Mouse (Mus musculus): ENCODE results near the gene Zbtb21. TPM values are rescaled to one million over a fixed set of nuclear protein-coding genes. Genes with fewer than 3 reads are reported as not detected.
"Not testable (repeated sequence)": the region's sequence is repeated elsewhere in the genome, so short reads cannot be mapped to it uniquely, and the experiment has no call there.

Gene Zbtb21
- polyA plus RNA-seq (2012; rRNA removed) = 17.3 and 18.3 TPM in 2 replicates

- TF ChIP-seq CTCF (IDR thresholded peaks at IDR 0.05; ENCODE audit: extremely low read depth, insufficient read depth, low read length) = no peak
- peak; percentile 88 for TF ChIP-seq POLR2A (IDR thresholded peaks at IDR 0.05; ENCODE audit: extremely low read depth, insufficient read depth, low read length)
- Histone ChIP-seq H3K4me1 (ENCODE audit: control insufficient read depth, insufficient read depth, low read length) (no peaks in the 10 kb centered on the region), H3K4me3 (ENCODE audit: insufficient read depth, low read length) (peak within 1 kb of the TSS; percentile 68), H3K27ac (ENCODE audit: insufficient read depth, low read length) (peak within 1 kb of the TSS; percentile 99)
Observed at GRCm38 (mm10) chr16:97962151-97962948, at the start of gene Zbtb21, which contains the start of gene C2cd2. Zbtb21 (minus strand) TSS chr16:97962622. C2cd2 (minus strand) TSS chr16:97962598.

GRCm38 (mm10) chr16:97997383-97997731 is 34.9 kb upstream of the Zbtb21 start:
- H3K4me1 ChIP-seq (ENCODE audit: control insufficient read depth, insufficient read depth, low read length); H3K27ac ChIP-seq (ENCODE audit: insufficient read depth, low read length): not testable (repeated sequence)
- peak overlapping the region; percentile 63 for H3K4me3 ChIP-seq (ENCODE audit: insufficient read depth, low read length)

GRCm38 (mm10) chr16:97996616-97997382 is 34.4 kb upstream of the Zbtb21 start, which contains the start of gene B230307C23Rik:
B230307C23Rik (plus strand) TSS chr16:97997315.
- TF ChIP-seq POLR2A (IDR thresholded peaks at IDR 0.05; ENCODE audit: extremely low read depth, insufficient read depth, low read length) = peak; percentile 49
- no peak for TF ChIP-seq CTCF (IDR thresholded peaks at IDR 0.05; ENCODE audit: extremely low read depth, insufficient read depth, low read length)
- 0 out of 2 replicates have a peak within 1 kb of the TSS, but pooled peaks have one; percentile 1 for H3K27ac ChIP-seq (ENCODE audit: insufficient read depth, low read length)
- no peaks in the 10 kb centered on the region; the same call in 1 of the 2 replicates for H3K4me1 ChIP-seq (ENCODE audit: control insufficient read depth, insufficient read depth, low read length)
- peak within 1 kb of the TSS; percentile 63 for H3K4me3 ChIP-seq (ENCODE audit: insufficient read depth, low read length)

GRCm38 (mm10) chr16:97995849-97996615 is 33.6 kb upstream of the Zbtb21 start:
- H3K27ac ChIP-seq (ENCODE audit: insufficient read depth, low read length) = no peak overlapping the region

GRCm38 (mm10) chr16:97992477-97992876 is 30.1 kb upstream of the Zbtb21 start:
- H3K27ac ChIP-seq (ENCODE audit: insufficient read depth, low read length); H3K4me1 ChIP-seq (ENCODE audit: control insufficient read depth, insufficient read depth, low read length); H3K4me3 ChIP-seq (ENCODE audit: insufficient read depth, low read length): not testable (repeated sequence)

More at GRCm38 (mm10) chr16:97995849-97996615, 33.6 kb upstream of the Zbtb21 start:
- no peaks in the 10 kb centered on the region; the same call in 1 of the 2 replicates for H3K4me1 ChIP-seq (ENCODE audit: control insufficient read depth, insufficient read depth, low read length)
- H3K4me3 ChIP-seq (ENCODE audit: insufficient read depth, low read length) = peak overlapping the region; percentile 63; the same call in 1 of the 2 replicates
- TF ChIP-seq POLR2A (IDR thresholded peaks at IDR 0.05; ENCODE audit: extremely low read depth, insufficient read depth, low read length) (no peak), CTCF (IDR thresholded peaks at IDR 0.05; ENCODE audit: extremely low read depth, insufficient read depth, low read length) (no peak)

GRCm38 (mm10) chr16:97991517-97991916 is 29.1 kb upstream of the Zbtb21 start:
- Histone ChIP-seq H3K27ac (ENCODE audit: insufficient read depth, low read length) (no peak overlapping the region), H3K4me1 (ENCODE audit: control insufficient read depth, insufficient read depth, low read length) (no peaks in the 10 kb centered on the region), H3K4me3 (ENCODE audit: insufficient read depth, low read length) (no peak overlapping the region)
- no peak for TF ChIP-seq POLR2A (IDR thresholded peaks at IDR 0.05; ENCODE audit: extremely low read depth, insufficient read depth, low read length)
- no peak for TF ChIP-seq CTCF (IDR thresholded peaks at IDR 0.05; ENCODE audit: extremely low read depth, insufficient read depth, low read length)

GRCm38 (mm10) chr16:97984589-97984988 is 22.2 kb upstream of the Zbtb21 start:
- no peak overlapping the region for H3K27ac ChIP-seq (ENCODE audit: insufficient read depth, low read length)
- H3K4me3 ChIP-seq (ENCODE audit: insufficient read depth, low read length) = no peak overlapping the region
- H3K4me1 ChIP-seq (ENCODE audit: control insufficient read depth, insufficient read depth, low read length) = no peaks in the 10 kb centered on the region
- TF ChIP-seq CTCF (IDR thresholded peaks at IDR 0.05; ENCODE audit: extremely low read depth, insufficient read depth, low read length) = no peak
- no peak for TF ChIP-seq POLR2A (IDR thresholded peaks at IDR 0.05; ENCODE audit: extremely low read depth, insufficient read depth, low read length)

- no peak overlapping the region for H3K27ac ChIP-seq (ENCODE audit: insufficient read depth, low read length)
- no peaks in the 10 kb centered on the region for H3K4me1 ChIP-seq (ENCODE audit: control insufficient read depth, insufficient read depth, low read length)
- TF ChIP-seq CTCF (IDR thresholded peaks at IDR 0.05; ENCODE audit: extremely low read depth, insufficient read depth, low read length) (no peak), POLR2A (IDR thresholded peaks at IDR 0.05; ENCODE audit: extremely low read depth, insufficient read depth, low read length) (no peak)
- no peak overlapping the region for H3K4me3 ChIP-seq (ENCODE audit: insufficient read depth, low read length)
Observed at GRCm38 (mm10) chr16:97981362-97981761, 18.9 kb upstream of the Zbtb21 start.

- Histone ChIP-seq H3K4me3 (ENCODE audit: insufficient read depth, low read length) (no peak overlapping the region), H3K4me1 (ENCODE audit: control insufficient read depth, insufficient read depth, low read length) (no peaks in the 10 kb centered on the region), H3K27ac (ENCODE audit: insufficient read depth, low read length) (no peak overlapping the region)
- TF ChIP-seq POLR2A (IDR thresholded peaks at IDR 0.05; ENCODE audit: extremely low read depth, insufficient read depth, low read length) (no peak), CTCF (IDR thresholded peaks at IDR 0.05; ENCODE audit: extremely low read depth, insufficient read depth, low read length) (no peak)
Observed at GRCm38 (mm10) chr16:97977722-97978121, 15.3 kb upstream of the Zbtb21 start.
